Mouse (Mus musculus) kidney, adult 2 months (tissue): Measurements from ENCODE around the gene Elp5.

Experiments
- CTCF ChIP-seq: fragments of 200-500 bp; conservative IDR thresholded peaks from 2 replicates; pipeline ENCODE4 v1.5.1; 2011; ENCODE audit warnings: low read depth, mild to moderate bottlenecking, control low read depth, low read length, moderate library complexity, mixed read lengths; ENCODE audit not compliant: insufficient read depth, insufficient read length
- POLR2A ChIP-seq: fragments of 200-500 bp; IDR thresholded peaks from one replicate; pipeline ENCODE4 v1.6.1; 2011; ENCODE audit warnings: low read depth, low read length, control low read depth

DNA sequence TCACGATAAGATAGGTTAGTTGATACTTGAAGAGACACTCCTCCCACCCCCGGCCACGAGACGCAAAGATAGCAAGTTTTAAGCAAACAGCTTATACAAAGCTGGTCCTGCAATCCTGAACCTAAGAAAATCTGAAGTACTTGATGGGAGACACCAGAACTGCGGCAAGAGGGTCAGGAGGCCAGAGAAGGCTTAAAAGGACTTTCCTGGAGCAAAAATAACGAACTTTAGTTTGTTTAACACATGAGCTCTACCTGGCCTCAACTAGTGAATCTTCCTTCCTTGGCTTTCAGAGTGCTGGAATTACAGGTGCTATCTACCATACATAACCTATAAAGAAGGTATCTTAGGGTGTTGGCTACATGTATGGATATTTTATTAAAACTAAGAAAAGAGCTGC lies 47.6 kb downstream of the Elp5 start:
- TF ChIP-seq CTCF (no peak), POLR2A (no peak)
